Mouse (Mus musculus) liver, embryonic 15.5 days (tissue): ENCODE measurements around the gene Rbm6. TPM values are rescaled to one million over a fixed set of nuclear protein-coding genes. Genes with fewer than 3 reads are reported as not detected.

ENCODE experiments used
- ATAC-seq: fragments of 200-750 bp; cut with Nextera tagmentation; 2 replicates; pipeline ENCODE4 v1.8.0; 2017; ENCODE audit warnings: moderate number of reproducible peaks, mild to moderate bottlenecking, moderate library complexity; ENCODE audit not compliant: insufficient read depth
- H3K27ac ChIP-seq: fragments of 300-500 bp; sonication (generic); replicated peaks from 2 replicates; pipeline ENCODE4 v1.5.1; 2015; ENCODE audit warnings: mild to moderate bottlenecking, inconsistent platforms
- H3K27me3 ChIP-seq: fragments of 300-500 bp; sonication (generic); 2 replicates; pipeline ENCODE4 v1.6.1; 2015; ENCODE audit warnings: mild to moderate bottlenecking, inconsistent platforms
- H3K36me3 ChIP-seq: fragments of 300-500 bp; sonication (generic); replicated peaks from 2 replicates; pipeline ENCODE4 v1.6.1; 2015; ENCODE audit warnings: moderate library complexity, mild to moderate bottlenecking, inconsistent platforms
- H3K4me1 ChIP-seq: fragments of 300-500 bp; sonication (generic); replicated peaks from 2 replicates; pipeline ENCODE4 v1.6.1; 2015; ENCODE audit warnings: inconsistent platforms
- H3K4me2 ChIP-seq: fragments of 300-500 bp; sonication (generic); 2 replicates; pipeline ENCODE4 v1.6.1; 2015; ENCODE audit warnings: moderate library complexity, mild to moderate bottlenecking, inconsistent platforms
- H3K4me3 ChIP-seq: fragments of 300-500 bp; sonication (generic); replicated peaks from 2 replicates; pipeline ENCODE4 v1.5.1; 2015; ENCODE audit warnings: mild to moderate bottlenecking, inconsistent platforms
- H3K9ac ChIP-seq: fragments of 300-500 bp; sonication (generic); 2 replicates; pipeline ENCODE4 v1.6.1; 2015; ENCODE audit warnings: moderate library complexity, mild to moderate bottlenecking, inconsistent platforms
- H3K9me3 ChIP-seq: fragments of 300-500 bp; sonication (generic); replicated peaks from 2 replicates; pipeline ENCODE4 v1.6.1; 2016; ENCODE audit warnings: inconsistent platforms
- WGBS: fragments of 180-500 bp; shearing (Covaris S2); methylation state at CpG from one replicate; pipeline ENCODE4 v1.1.7; 2015; ENCODE audit warnings: mixed read lengths; ENCODE audit not compliant: insufficient replicate concordance; 5-methylcytosine and 5-hydroxymethylcytosine counted together
- polyA plus RNA-seq: library from polyadenylated mRNA; unstranded; fragments of >200 nt; fragmentation: Nextera tagmentation; extraction: Ambion mirVana; gene quantifications from 2 replicates; pipeline ENCODE4 v1.2.1, GENCODE M21; 2015

The Rbm6 gene
- polyA plus RNA-seq, 1 experiment from 2014 or later: 26.1 TPM

- H3K27ac ChIP-seq: no peak within 1 kb of the TSS; the same call in 1 of the 2 replicates
- H3K4me1 ChIP-seq: peaks cover 44% of the 10 kb centered on the region
- peak within 1 kb of the TSS; percentile 50 for H3K4me3 ChIP-seq
- peaks cover 24% of the 10 kb centered on the region for H3K27me3 ChIP-seq
- WGBS: 24% methylated on average over 19 of the region's 19 CpGs
- ATAC-seq: peak; percentile 57
- peak within 1 kb of the TSS; percentile 75 for H3K4me2 ChIP-seq
- H3K36me3 ChIP-seq: 0 out of 2 replicates have a peak, but pooled peaks cover 8% of the 10 kb centered on the region
- H3K9ac ChIP-seq: peak within 1 kb of the TSS; percentile 48; the same call in 1 of the 2 replicates
- no peaks in the 10 kb centered on the region for H3K9me3 ChIP-seq
Measured at GRCm38 (mm10) chr9:107906252-107906966, 33.4 kb upstream of the Rbm6 start, which contains the start of gene Mst1r. TSS of gene Mst1r (plus strand) at chr9:107906873.

- Histone ChIP-seq H3K9me3 (no peaks in the 10 kb centered on the region), H3K9ac (no peak overlapping the region), H3K27ac (no peak overlapping the region), H3K4me3 (no peak overlapping the region), H3K36me3 (0 out of 2 replicates have a peak, but pooled peaks cover 8% of the 10 kb centered on the region), H3K4me1 (peaks cover 52% of the 10 kb centered on the region), H3K27me3 (peaks cover 39% of the 10 kb centered on the region), H3K4me2 (no peak overlapping the region)
- WGBS: 4% methylated on average over 4 of the region's 4 CpGs
- ATAC-seq: 0 out of 2 replicates have a peak, but pooled peaks have one; percentile 43
Measured at GRCm38 (mm10) chr9:107904726-107905125, 31.7 kb upstream of the Rbm6 start.

GRCm38 (mm10) chr9:107901627-107901914, 28.5 kb upstream of the Rbm6 start:
- Histone ChIP-seq H3K9me3 (no peaks in the 10 kb centered on the region), H3K9ac (no peak overlapping the region), H3K27me3 (peaks cover 25% of the 10 kb centered on the region), H3K4me1 (peaks cover 23% of the 10 kb centered on the region), H3K4me2 (peak overlapping the region; percentile 56), H3K27ac (no peak overlapping the region), H3K36me3 (0 out of 2 replicates have a peak, but pooled peaks cover 8% of the 10 kb centered on the region), H3K4me3 (no peak overlapping the region)
- WGBS: 38% methylated on average over 17 of the region's 17 CpGs
- ATAC-seq: no peak

GRCm38 (mm10) chr9:107900840-107901626, 28.0 kb upstream of the Rbm6 start:
- Histone ChIP-seq H3K27ac (no peak overlapping the region), H3K4me1 (peaks cover 17% of the 10 kb centered on the region), H3K4me3 (peak overlapping the region; percentile 17; the same call in 1 of the 2 replicates), H3K27me3 (peaks cover 23% of the 10 kb centered on the region), H3K36me3 (0 out of 2 replicates have a peak, but pooled peaks cover 8% of the 10 kb centered on the region), H3K4me2 (peak overlapping the region; percentile 56), H3K9ac (no peak overlapping the region), H3K9me3 (no peaks in the 10 kb centered on the region)
- ATAC-seq: no peak
- WGBS: 18% methylated on average over 44 of the region's 44 CpGs

GRCm38 (mm10) chr9:107899855-107900254, 26.8 kb upstream of the Rbm6 start:
- Histone ChIP-seq H3K27ac (no peak overlapping the region), H3K4me1 (peaks cover 12% of the 10 kb centered on the region), H3K9ac (no peak overlapping the region), H3K4me2 (no peak overlapping the region), H3K36me3 (0 out of 2 replicates have a peak, but pooled peaks cover 8% of the 10 kb centered on the region), H3K4me3 (no peak overlapping the region), H3K9me3 (no peaks in the 10 kb centered on the region), H3K27me3 (peaks cover 19% of the 10 kb centered on the region)
- no peak for ATAC-seq
- WGBS: 55% methylated on average over 12 of the region's 12 CpGs

- Histone ChIP-seq H3K4me2 (no peak overlapping the region), H3K27ac (no peak overlapping the region), H3K4me1 (peaks cover 11% of the 10 kb centered on the region), H3K36me3 (0 out of 2 replicates have a peak, but pooled peaks cover 8% of the 10 kb centered on the region), H3K27me3 (peaks cover 19% of the 10 kb centered on the region), H3K4me3 (no peak overlapping the region), H3K9ac (no peak overlapping the region), H3K9me3 (no peaks in the 10 kb centered on the region)
- WGBS: 75% methylated on average over 10 of the region's 10 CpGs
- no peak for ATAC-seq
Measured at GRCm38 (mm10) chr9:107898563-107898962, 25.5 kb upstream of the Rbm6 start.

- ATAC-seq: no peak
- 89% methylated on average over 1 of the region's 1 CpGs for WGBS
Measured at GRCm38 (mm10) chr9:107891023-107891422, 18.0 kb upstream of the Rbm6 start.

GRCm38 (mm10) chr9:107890260-107890659, 17.2 kb upstream of the Rbm6 start:
- 0 out of 2 replicates have a peak, but pooled peaks cover 10% of the 10 kb centered on the region for H3K27me3 ChIP-seq
- no peak overlapping the region for H3K4me3 ChIP-seq
- H3K4me2 ChIP-seq: no peak overlapping the region
- ATAC-seq: no peak
- H3K9me3 ChIP-seq: no peaks in the 10 kb centered on the region
- H3K36me3 ChIP-seq: no peaks in the 10 kb centered on the region
- peaks cover 19% of the 10 kb centered on the region for H3K4me1 ChIP-seq
- H3K9ac ChIP-seq: no peak overlapping the region
- 72% methylated on average over 6 of the region's 6 CpGs for WGBS
- no peak overlapping the region for H3K27ac ChIP-seq

More at GRCm38 (mm10) chr9:107891023-107891422, 18.0 kb upstream of the Rbm6 start:
- Histone ChIP-seq H3K9ac (no peak overlapping the region), H3K36me3 (no peaks in the 10 kb centered on the region), H3K9me3 (no peaks in the 10 kb centered on the region), H3K4me1 (peaks cover 19% of the 10 kb centered on the region), H3K27me3 (0 out of 2 replicates have a peak, but pooled peaks cover 8% of the 10 kb centered on the region), H3K4me2 (no peak overlapping the region), H3K4me3 (no peak overlapping the region), H3K27ac (no peak overlapping the region)

GRCm38 (mm10) chr9:107888267-107888850, 15.3 kb upstream of the Rbm6 start:
- Histone ChIP-seq H3K4me3 (peak overlapping the region; percentile 70), H3K4me2 (peak overlapping the region; percentile 91), H3K27me3 (peaks cover 14% of the 10 kb centered on the region; the same call in 1 of the 2 replicates), H3K36me3 (no peaks in the 10 kb centered on the region), H3K4me1 (peaks cover 19% of the 10 kb centered on the region), H3K9me3 (no peaks in the 10 kb centered on the region), H3K9ac (peak overlapping the region; percentile 76), H3K27ac (peak overlapping the region; percentile 73)
- under 1% methylated on average over 18 of the region's 18 CpGs for WGBS
- peak; percentile 51 for ATAC-seq

GRCm38 (mm10) chr9:107887804-107888266, 14.8 kb upstream of the Rbm6 start, which contains the start of gene Mon1a:
TSS of gene Mon1a (plus strand) at chr9:107888151.
- H3K9me3 ChIP-seq: no peaks in the 10 kb centered on the region
- peaks cover 14% of the 10 kb centered on the region; the same call in 1 of the 2 replicates for H3K27me3 ChIP-seq
- peak; percentile 98 for ATAC-seq
- H3K4me2 ChIP-seq: peak within 1 kb of the TSS; percentile 91
- peaks cover 19% of the 10 kb centered on the region for H3K4me1 ChIP-seq
- under 1% methylated on average over 28 of the region's 28 CpGs for WGBS
- H3K4me3 ChIP-seq: peak within 1 kb of the TSS; percentile 70
- H3K27ac ChIP-seq: peak within 1 kb of the TSS; percentile 73
- peak within 1 kb of the TSS; percentile 76 for H3K9ac ChIP-seq
- no peaks in the 10 kb centered on the region for H3K36me3 ChIP-seq
